Comparison of ENCODE assay signal across 11 mouse cellular contexts in the genomic region with DNA sequence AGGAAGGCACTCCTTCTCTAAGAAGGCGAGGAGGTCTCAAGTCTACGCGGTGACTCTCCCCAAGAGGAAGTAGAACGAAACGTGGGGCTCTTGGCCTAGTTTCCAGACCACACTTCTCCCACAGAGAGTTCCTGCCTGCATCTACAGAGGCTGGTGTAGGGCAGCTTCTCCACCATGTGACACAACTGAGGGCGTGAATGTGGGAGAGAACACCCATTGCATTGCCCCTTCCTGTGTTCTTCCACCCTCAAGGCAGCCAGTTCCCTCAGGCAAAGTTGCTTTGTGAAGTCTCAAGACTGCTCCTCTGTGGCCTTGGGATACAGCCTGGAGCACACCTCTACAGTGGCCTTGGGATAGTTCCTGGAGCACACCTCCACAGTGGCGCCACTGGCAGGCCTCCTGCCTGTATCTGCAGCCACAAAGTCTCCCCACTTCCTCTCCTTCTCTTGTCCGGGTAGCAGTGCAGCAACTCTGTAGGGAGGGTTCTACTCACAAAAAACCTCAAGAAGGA. TPM values are rescaled to one million over a fixed set of nuclear protein-coding genes. Genes with fewer than 3 reads are reported as not detected.
DNase-seq lines count a peak whose midpoint lies in the region; ATAC-seq and TF ChIP-seq lines count a peak whose summit lies in the region.
"Had no signal": no experiment of that assay in that cellular context is flagged by ENCODE, and none has a peak within 500 bp of the region (broad histone marks: within the 10 kb centered on the region; RNA-seq: fewer than 3 reads in every experiment).

No protein-coding gene starts in this region.

- no peak for TF ChIP-seq EP300 in lung, postnatal 0 days (IDR thresholded peaks at IDR 0.05)

- H3K4me2 ChIP-seq in midbrain, embryonic 13.5 days (replicated peaks), result no peak overlapping the region; the same call in 1 of the 2 replicates
- no peak overlapping the region for H3K4me2 ChIP-seq in midbrain, embryonic 11.5 days
- H3K4me2 ChIP-seq in lung, postnatal 0 days (replicated peaks; ENCODE audit: low read depth, low read length), result no peak overlapping the region

- DNase-seq in midbrain, embryonic 11.5 days (ENCODE audit: low spot score, missing footprints), result no peak
- DNase-seq in lung, postnatal 0 days (ENCODE audit: low spot score), result peak; percentile 36
- peak; percentile 84 for DNase-seq in thymus, postnatal 14 days
- DNase-seq in cerebellum, postnatal 25 days, result no peak
- DNase-seq in urinary bladder, postnatal 36 days (ENCODE audit: low spot score in 2 of 2), result no peak
- DNase-seq: adrenal gland, postnatal 25 days had no signal

- no peaks in the 10 kb centered on the region for H3K27me3 ChIP-seq in midbrain, embryonic 13.5 days
- H3K27me3 ChIP-seq in midbrain, embryonic 11.5 days (ENCODE audit: control insufficient read depth, insufficient read depth, low read length), result no peaks in the 10 kb centered on the region
- H3K27me3 ChIP-seq in lung, postnatal 0 days (replicated peaks; ENCODE audit: insufficient read depth, low read length), result no peaks in the 10 kb centered on the region
- H3K27me3 ChIP-seq: neural tube, embryonic 15.5 days had no signal

- H3K4me3 ChIP-seq in midbrain, embryonic 13.5 days (replicated peaks), result no peak overlapping the region
- H3K4me3 ChIP-seq in midbrain, embryonic 11.5 days (ENCODE audit: low read depth, low read length), result no peak overlapping the region
- no peak overlapping the region for H3K4me3 ChIP-seq in lung, postnatal 0 days (ENCODE audit: low read depth, low read length)

- H3K36me3 ChIP-seq in midbrain, embryonic 13.5 days, result peaks cover 56% of the 10 kb centered on the region
- 0 out of 2 replicates have a peak, but pooled peaks cover 3% of the 10 kb centered on the region for H3K36me3 ChIP-seq in midbrain, embryonic 11.5 days (ENCODE audit: control insufficient read depth, insufficient read depth, low read length)
- H3K36me3 ChIP-seq in lung, postnatal 0 days (ENCODE audit: insufficient read depth, low read length), result peaks cover 3% of the 10 kb centered on the region; the same call in 1 of the 2 replicates

- TF ChIP-seq CTCF in lung, postnatal 0 days (IDR thresholded peaks at IDR 0.05), result no peak

- H3K27ac ChIP-seq in midbrain, embryonic 13.5 days, result no peak overlapping the region
- no peak overlapping the region for H3K27ac ChIP-seq in midbrain, embryonic 11.5 days (ENCODE audit: low read depth, low read length)
- no peak overlapping the region for H3K27ac ChIP-seq in lung, postnatal 0 days (ENCODE audit: low read length)
- H3K27ac ChIP-seq: neural tube, embryonic 15.5 days had no signal

- H3K4me1 ChIP-seq in midbrain, embryonic 13.5 days (replicated peaks), result peaks cover 29% of the 10 kb centered on the region
- peaks cover 15% of the 10 kb centered on the region for H3K4me1 ChIP-seq in midbrain, embryonic 11.5 days (ENCODE audit: control insufficient read depth, insufficient read depth, low read length)
- H3K4me1 ChIP-seq in lung, postnatal 0 days (ENCODE audit: insufficient read depth, low read depth, low read length), result peaks cover 3% of the 10 kb centered on the region; the same call in 1 of the 2 replicates

- 88% methylated on average over 8 of the region's 8 CpGs for WGBS in midbrain, embryonic 13.5 days
- 91% methylated on average over 8 of the region's 8 CpGs for WGBS in midbrain, embryonic 11.5 days
- 81% methylated on average over 8 of the region's 8 CpGs for WGBS in lung, postnatal 0 days

- no peaks in the 10 kb centered on the region for H3K9me3 ChIP-seq in midbrain, embryonic 13.5 days
- no peaks in the 10 kb centered on the region for H3K9me3 ChIP-seq in midbrain, embryonic 11.5 days (ENCODE audit: control insufficient read depth, low read length)
- no peaks in the 10 kb centered on the region for H3K9me3 ChIP-seq in lung, postnatal 0 days (ENCODE audit: low read length)
- H3K9me3 ChIP-seq: neural tube, embryonic 15.5 days had no signal

- H3K9ac ChIP-seq in midbrain, embryonic 13.5 days (replicated peaks), result 0 out of 2 replicates have a peak overlapping the region, but pooled peaks have one; percentile 14
- no peak overlapping the region for H3K9ac ChIP-seq in midbrain, embryonic 11.5 days (ENCODE audit: low read length)
- H3K9ac ChIP-seq in lung, postnatal 0 days (replicated peaks; ENCODE audit: low read depth), result no peak overlapping the region

- no peak for ATAC-seq in midbrain, embryonic 13.5 days
- no peak for ATAC-seq in midbrain, embryonic 11.5 days (ENCODE audit: low FRiP score)
- ATAC-seq in common myeloid progenitor, adult 5-6 weeks (replicated peaks; ENCODE audit: low read depth, poor library complexity, severe bottlenecking), result peak; percentile 64
- ATAC-seq in lung, postnatal 0 days, result no peak

RNA-seq across cellular contexts. Expression of a gene that starts 1.9 kb away (rescaled TPM):
- polyA plus RNA-seq in midbrain, embryonic 13.5 days (2015; fragmentation: Nextera tagmentation; extraction: Ambion mirVana), result 37.8 and 38.1 TPM in 2 replicates
- 23.2 and 29.7 TPM in 2 replicates for polyA plus RNA-seq in midbrain, embryonic 11.5 days (2014; fragmentation: Nextera tagmentation; extraction: Ambion mirVana)
- total RNA-seq in common myeloid progenitor, adult 5-6 weeks (2017), result 28.9 and 31.6 TPM in 2 replicates
- polyA plus RNA-seq in lung, postnatal 0 days (2015; fragmentation: Nextera tagmentation; extraction: Ambion mirVana), result 49.4 and 52.7 TPM in 2 replicates

RNA-seq across cellular contexts. Expression of a gene that starts 2.0 kb away (rescaled TPM):
- 73.0 and 80.7 TPM in 2 replicates for polyA plus RNA-seq in midbrain, embryonic 13.5 days (2015; fragmentation: Nextera tagmentation; extraction: Ambion mirVana)
- 74.8 and 78.7 TPM in 2 replicates for polyA plus RNA-seq in midbrain, embryonic 11.5 days (2014; fragmentation: Nextera tagmentation; extraction: Ambion mirVana)
- total RNA-seq in common myeloid progenitor, adult 5-6 weeks (2017), result 7.8 and 26.5 TPM in 2 replicates
- 21.2 and 25.9 TPM in 2 replicates for polyA plus RNA-seq in lung, postnatal 0 days (2015; fragmentation: Nextera tagmentation; extraction: Ambion mirVana)

RNA-seq across cellular contexts. Expression of a gene that starts 13.4 kb away (rescaled TPM):
- not detected in 2 replicates for polyA plus RNA-seq in midbrain, embryonic 13.5 days (2015; fragmentation: Nextera tagmentation; extraction: Ambion mirVana)
- polyA plus RNA-seq in midbrain, embryonic 11.5 days (2014; fragmentation: Nextera tagmentation; extraction: Ambion mirVana), result not detected in 2 replicates
- total RNA-seq in common myeloid progenitor, adult 5-6 weeks (2017), result not detected in 2 replicates
- 1.2 and 1.5 TPM in 2 replicates for polyA plus RNA-seq in lung, postnatal 0 days (2015; fragmentation: Nextera tagmentation; extraction: Ambion mirVana)
- total RNA-seq: adrenal gland, postnatal 25 days; layer of hippocampus, postnatal 25 days had no signal
- polyA plus RNA-seq: forebrain, embryonic 11.5 days had no signal

RNA-seq across cellular contexts. Expression of a gene that starts 30.7 kb away (rescaled TPM):
- 45.9 and 47.5 TPM in 2 replicates for polyA plus RNA-seq in midbrain, embryonic 13.5 days (2015; fragmentation: Nextera tagmentation; extraction: Ambion mirVana)
- polyA plus RNA-seq in midbrain, embryonic 11.5 days (2014; fragmentation: Nextera tagmentation; extraction: Ambion mirVana), result 44.3 and 48.1 TPM in 2 replicates
- total RNA-seq in common myeloid progenitor, adult 5-6 weeks (2017), result 1.2 and 3.2 TPM in 2 replicates
- 29.2 and 31.2 TPM in 2 replicates for polyA plus RNA-seq in lung, postnatal 0 days (2015; fragmentation: Nextera tagmentation; extraction: Ambion mirVana)

RNA-seq across cellular contexts. Expression of a gene that starts 41.2 kb away (rescaled TPM):
- 30.7 and 33.8 TPM in 2 replicates for polyA plus RNA-seq in midbrain, embryonic 13.5 days (2015; fragmentation: Nextera tagmentation; extraction: Ambion mirVana)
- polyA plus RNA-seq in midbrain, embryonic 11.5 days (2014; fragmentation: Nextera tagmentation; extraction: Ambion mirVana), result 54.4 and 61.6 TPM in 2 replicates
- 42.2 and 44.6 TPM in 2 replicates for total RNA-seq in common myeloid progenitor, adult 5-6 weeks (2017)
- 401 and 429 TPM in 2 replicates for polyA plus RNA-seq in lung, postnatal 0 days (2015; fragmentation: Nextera tagmentation; extraction: Ambion mirVana)

Comparison
In these comparisons a context has a peak if more than half of its experiments do, and no peak if none do; other contexts are left out.
1. DNase-seq: peak in lung, postnatal 0 days (single experiment) and thymus, postnatal 14 days (single experiment); none in midbrain, embryonic 11.5 days (single experiment), cerebellum, postnatal 25 days (0 of 2) and urinary bladder, postnatal 36 days (0 of 2).